Mouse (Mus musculus): ENCODE results near the gene Mmel1.

Mmel1 gene

GRCm38 (mm10) chr4:154904185-154905071 is 35.0 kb downstream of the Mmel1 start:
- in situ Hi-C loops (cut with MboI, MseI): no loop called here

GRCm38 (mm10) chr4:154907833-154908232 is 38.4 kb downstream of the Mmel1 start:
- in situ Hi-C loops (cut with MboI, MseI): no loop called here

DNA sequence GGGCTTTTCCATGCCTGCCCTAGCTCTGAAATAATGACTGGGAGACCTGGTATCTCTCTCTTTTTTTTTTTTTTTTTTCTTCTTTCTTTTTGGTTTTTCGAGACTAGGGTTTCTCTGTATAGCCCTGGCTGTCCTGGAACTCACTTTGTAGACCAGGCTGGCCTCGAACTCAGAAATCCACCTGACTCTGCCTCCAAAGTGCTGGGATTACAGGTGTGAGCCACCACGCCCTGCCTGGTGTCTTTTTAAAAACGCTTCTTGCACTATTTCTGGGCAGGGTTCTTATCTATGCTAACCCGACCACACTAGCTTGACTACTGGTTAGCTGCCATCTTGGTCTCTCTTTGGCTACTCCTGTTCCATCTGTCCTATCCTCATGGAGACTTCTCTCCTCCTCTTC is 39.1 kb downstream of the Mmel1 start:
- in situ Hi-C loops (cut with MboI, MseI): no loop called here

DNA sequence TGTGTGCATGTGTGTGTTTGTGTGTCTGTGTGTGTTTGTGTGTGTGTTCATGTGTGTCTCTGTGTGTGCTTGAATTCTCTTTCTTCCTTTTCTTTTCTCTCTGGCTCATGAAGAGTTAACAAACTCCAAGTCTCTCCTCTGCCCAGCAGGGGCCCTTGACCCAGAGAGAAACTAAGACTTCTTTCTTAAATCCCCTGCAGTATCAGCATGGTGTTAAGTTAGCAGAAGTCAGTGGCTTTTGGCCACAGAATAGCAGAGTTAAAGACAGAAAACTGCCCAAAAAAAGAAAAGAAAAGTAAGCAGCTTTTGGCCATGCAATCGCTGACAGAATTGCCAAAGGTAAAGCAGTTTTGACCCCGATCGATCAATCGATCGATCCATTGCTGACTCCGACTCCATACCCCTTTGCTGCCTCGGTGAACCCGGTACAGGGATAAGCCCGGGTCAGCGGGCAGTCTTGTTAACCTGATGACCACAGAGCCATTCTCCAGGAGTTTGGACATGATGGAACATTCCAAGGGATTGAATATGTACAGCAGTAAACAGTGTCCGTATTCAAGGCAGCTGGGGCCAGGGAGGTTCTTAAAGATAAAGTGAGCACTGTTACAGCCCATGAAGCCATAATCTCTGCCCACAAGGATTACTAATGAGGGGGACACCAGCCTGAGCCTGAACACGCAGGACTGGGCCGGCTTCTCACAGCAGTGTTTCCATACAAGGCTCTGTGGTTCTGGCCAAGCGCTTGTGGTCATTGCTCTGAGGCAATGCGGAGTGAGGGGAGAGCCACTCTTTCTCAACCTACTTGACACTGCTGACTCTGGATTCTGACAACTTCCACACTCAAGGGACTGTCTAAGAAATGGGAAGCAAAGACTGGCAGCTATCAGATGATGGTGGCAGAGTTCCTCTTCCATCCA is 41.5 kb downstream of the Mmel1 start:
- in situ Hi-C loops (cut with MboI, MseI): no loop called here

- in situ Hi-C loops (cut with MboI, MseI): no loop called here
Observed at GRCm38 (mm10) chr4:154911644-154912043, 42.3 kb downstream of the Mmel1 start.

- in situ Hi-C loops (cut with MboI, MseI): no loop called here
Observed at GRCm38 (mm10) chr4:154913845-154914244, 44.5 kb downstream of the Mmel1 start.

DNA sequence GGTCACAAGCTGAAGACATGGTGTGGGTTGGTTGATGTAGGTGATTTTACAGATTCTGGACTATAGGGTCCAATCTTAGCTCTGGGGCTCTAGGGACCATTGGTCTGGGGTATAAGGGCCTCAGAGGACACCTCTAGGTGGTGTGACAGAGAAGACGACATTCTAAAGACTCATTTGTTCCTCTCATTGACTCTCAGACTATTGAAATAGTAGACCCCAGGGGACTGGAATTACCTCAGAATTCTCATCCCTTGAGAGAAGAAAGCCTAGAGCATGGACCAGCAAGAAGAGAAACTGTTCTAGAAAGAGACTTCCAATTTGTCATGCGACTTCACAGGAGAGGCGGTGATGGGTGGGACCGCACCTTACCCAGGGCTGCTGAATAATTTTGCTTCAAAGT is 44.9 kb downstream of the Mmel1 start:
- in situ Hi-C loops (cut with MboI, MseI): no loop called here

DNA sequence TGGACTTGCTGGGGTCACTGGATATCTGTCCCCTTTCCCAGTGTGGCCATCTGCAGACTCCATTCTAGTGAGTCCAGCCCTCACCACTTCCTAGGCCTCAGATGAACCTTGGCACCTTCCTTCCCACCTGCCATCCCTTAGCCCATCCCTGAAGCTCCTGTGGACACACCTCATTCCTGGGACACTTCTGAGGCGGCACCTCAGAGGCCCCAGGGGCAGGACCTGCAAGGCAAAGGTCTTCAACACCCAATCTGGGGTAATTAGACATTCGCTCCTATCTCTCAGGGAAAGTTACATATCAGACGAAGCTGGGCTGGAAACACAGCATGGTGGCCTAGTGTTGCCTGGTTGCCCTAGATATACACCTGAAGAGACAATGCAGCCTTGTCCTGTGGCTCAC is 45.3 kb downstream of the Mmel1 start:
- in situ Hi-C loops (cut with MboI, MseI): no loop called here

DNA sequence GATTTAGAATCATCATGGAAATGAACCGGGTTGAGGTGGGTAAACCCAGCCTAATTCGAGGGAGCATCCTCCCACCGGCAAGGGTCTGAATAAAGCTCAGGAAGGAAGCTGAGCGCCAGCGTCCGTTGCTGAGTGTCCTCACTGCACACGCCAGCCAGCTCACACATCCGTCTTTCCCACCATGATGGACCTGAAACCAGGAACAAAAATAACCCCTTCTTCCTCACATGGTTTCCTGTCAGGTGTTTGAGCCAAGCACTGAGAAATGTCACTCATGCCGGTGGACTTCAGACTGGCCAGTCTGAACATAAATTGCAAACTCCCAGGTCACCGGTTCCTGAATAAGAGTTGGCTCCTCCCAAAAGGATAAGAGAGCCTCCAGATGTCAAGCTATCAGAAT is 45.9 kb downstream of the Mmel1 start:
- in situ Hi-C loops (cut with MboI, MseI): no loop called here

- in situ Hi-C loops (cut with MboI, MseI): no loop called here
Observed at GRCm38 (mm10) chr4:154916662-154917061, 47.3 kb downstream of the Mmel1 start.

DNA sequence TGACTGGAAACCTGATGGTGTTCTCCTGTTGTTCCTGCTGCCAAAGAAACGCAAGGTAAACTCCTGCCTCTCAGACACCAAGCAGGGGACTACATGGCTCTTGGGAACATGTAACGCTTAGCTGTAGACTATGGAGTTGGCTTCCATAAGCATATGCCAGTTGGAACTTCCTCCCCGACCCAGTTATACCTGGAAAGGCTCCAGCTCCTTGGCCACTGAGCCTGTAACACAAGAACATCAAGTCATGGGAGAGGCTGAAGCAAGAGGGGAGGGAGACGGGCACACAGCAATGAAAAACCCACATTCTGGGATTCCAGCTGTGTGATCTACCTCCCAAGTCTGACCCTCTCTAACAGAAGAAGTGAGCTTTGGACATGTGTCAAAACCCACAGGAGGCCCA is 52.9 kb downstream of the Mmel1 start:
- in situ Hi-C loops (cut with MboI, MseI): no loop called here

- in situ Hi-C loops (cut with MboI, MseI): no loop called here
Observed at GRCm38 (mm10) chr4:154922931-154923330, 53.5 kb downstream of the Mmel1 start.

DNA sequence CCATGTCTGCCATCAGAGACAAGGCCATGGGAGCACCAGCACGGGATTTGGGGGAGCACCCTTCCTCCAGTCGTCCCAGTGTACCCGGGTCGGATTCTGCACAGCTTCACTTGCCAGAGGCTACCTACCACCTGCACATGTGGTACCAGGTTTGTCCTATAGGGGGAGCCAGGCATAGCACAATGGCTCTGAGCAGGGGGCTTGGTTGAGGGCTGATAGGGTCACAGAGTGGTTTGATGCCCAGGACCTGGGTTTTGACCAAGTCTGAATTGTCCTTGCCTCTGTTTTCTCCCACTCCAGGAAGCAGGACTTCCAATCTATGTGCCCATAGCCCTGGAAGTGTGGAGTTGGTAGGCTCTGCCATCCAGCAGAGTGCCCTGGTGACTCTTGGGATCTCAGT is 56.0 kb downstream of the Mmel1 start:
- in situ Hi-C loops (cut with MboI, MseI): no loop called here

GRCm38 (mm10) chr4:154926969-154927898 is 57.8 kb downstream of the Mmel1 start:
- in situ Hi-C loops (cut with MboI, MseI): no loop called here

- in situ Hi-C loops (cut with MboI, MseI): no loop called here
Observed at GRCm38 (mm10) chr4:154927899-154928337, 58.5 kb downstream of the Mmel1 start.

DNA sequence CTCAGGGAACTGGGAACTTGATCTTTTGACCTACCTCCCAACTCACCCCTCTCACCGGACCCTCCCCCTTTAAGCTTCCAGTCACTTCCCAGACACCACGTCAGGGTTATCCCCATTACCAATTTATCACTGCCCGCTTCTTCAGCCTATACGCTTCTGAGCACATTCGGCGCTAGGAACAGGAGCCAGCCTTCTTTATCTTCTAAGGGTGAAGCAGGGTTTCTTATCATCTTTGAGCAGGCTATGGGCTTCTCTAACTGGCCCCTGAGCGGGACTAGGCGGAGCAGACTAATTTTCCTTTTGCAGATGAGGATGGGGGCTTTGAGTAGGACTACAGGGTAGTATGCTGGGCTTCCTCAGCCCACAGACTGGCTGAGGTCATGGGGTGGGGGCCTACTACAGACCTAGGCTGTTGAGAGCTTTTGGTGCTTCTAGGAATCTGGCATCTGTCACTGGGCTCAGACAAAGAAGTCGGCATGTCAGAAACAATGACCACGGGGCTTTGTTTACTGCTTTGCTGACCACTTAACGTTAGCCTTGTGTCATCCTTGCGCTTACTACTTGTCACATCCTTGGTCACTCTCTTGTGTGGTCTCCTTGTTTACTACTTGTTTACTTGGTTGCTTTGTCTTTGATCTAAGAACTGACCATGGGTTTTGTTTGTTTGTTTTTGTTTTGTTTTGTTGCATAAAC is 59.2 kb downstream of the Mmel1 start, which contains the start of gene Tnfrsf14:
Gene Tnfrsf14, minus strand, starts transcription at position 169 of the 693 bp plus-strand sequence.
- in situ Hi-C loops (cut with MboI, MseI): no loop called here

DNA sequence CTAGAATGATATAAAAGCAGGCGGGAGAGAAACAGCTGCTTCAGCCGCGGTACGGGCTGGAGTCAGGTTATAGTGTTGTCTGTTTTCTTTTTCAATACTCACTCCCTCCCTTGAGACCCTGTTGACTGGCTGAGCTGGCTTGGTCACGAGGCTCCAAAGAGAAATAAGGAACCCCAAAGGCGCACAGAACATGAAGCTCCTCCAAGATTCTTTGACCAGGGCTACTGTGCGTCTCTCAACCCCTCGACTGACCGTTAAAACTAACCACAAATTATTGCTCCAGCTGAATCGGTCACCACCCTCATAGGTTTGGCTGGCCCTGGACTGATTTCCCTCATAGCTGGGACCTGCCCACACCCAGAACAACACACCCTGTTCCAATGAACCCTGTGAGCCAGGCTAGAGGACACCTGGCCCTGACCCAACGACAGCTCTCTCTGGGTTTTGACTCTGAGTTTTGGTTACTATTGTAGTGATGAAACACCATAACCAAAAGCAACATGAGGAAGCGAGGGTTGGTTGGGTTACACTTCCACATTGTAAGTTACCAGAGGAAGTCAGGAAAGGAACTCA is 59.8 kb downstream of the Mmel1 start:
- in situ Hi-C loops (cut with MboI, MseI): no loop called here

DNA sequence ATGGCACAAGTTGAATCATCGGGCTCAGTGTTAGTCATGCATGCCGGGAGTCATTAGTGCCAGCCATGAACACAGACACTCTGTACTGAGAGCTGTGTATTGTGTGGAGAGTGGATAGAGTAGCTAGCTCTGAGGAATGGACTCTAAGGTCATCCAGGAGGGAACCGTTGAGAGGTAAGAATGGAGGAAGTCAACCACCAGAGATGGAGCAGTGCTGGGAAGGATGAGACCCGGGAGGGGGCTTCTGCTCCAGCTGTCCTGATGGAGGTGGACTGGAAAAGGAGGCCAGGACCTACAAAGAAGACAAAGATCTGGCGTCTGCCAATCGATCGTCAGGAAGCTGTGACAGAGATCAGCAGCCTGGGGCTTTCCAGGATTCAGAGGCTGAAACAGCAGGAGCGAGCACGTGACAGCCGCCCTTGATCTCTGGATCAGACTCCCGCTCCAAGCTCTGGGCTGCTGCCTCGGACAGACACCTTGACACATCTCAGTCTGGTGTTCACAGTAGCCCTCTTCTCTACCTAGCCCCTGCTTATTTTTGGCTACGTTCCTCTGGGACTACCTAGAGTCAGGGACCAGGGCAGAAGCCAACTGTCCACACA is 64.0 kb downstream of the Mmel1 start:
- in situ Hi-C loops (cut with MboI, MseI): loop anchor here (10.0 kb wide), 1 partner anchor 1091 kb away; the partner anchor contains the start of gene Tnfrsf18

DNA sequence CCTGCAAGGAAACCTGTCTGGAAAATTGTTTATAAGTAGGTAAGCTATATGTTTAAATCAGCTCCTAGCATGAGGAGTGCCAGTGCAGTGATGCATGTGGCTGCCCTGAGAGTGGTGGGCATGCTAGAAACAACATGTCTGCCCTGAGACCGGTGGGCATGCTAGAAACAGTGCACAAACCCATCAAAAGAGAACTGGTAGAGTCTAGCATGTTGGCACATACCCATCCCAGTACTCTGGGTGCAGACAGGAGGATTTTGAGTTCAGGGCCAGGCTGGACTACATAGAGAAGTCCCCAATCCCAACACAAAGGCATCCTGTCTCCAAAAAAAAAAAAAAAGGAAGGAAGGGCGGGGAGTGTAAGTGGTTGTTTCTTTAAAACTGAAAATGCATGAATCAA is 65.4 kb downstream of the Mmel1 start:
- in situ Hi-C loops (cut with MboI, MseI): loop anchor here (10.0 kb wide), 1 partner anchor 1090 kb away; the partner anchor contains the start of gene Tnfrsf18

GRCm38 (mm10) chr4:154935788-154936187 is 66.4 kb downstream of the Mmel1 start:
- in situ Hi-C loops (cut with MboI, MseI): loop anchor here (10.0 kb wide), 1 partner anchor 1089 kb away; the partner anchor contains the start of gene Tnfrsf18

All from T-helper 1 cell (primary cell).